Mouse (Mus musculus) spleen, adult 2 months (tissue): Measurements from ENCODE around the gene Epha1. TPM values are rescaled to one million over a fixed set of nuclear protein-coding genes. Genes with fewer than 3 reads are reported as not detected.

Source experiments
- DNase-seq, 2 experiments: peaks; one replicate each; pipeline versions ENCODE4 v3.0.0 to v3.0.0-alpha.2; 2012 to 2021; ENCODE audit warnings: low spot score in 2 of 2, low read depth in 1 of 2
- H3K27ac ChIP-seq: fragments of 200-500 bp; 2 replicates; pipeline ENCODE4 v1.5.1; 2012; ENCODE audit warnings: low read length, inconsistent platforms; ENCODE audit not compliant: insufficient read depth
- H3K27me3 ChIP-seq: fragments of 200-500 bp; 2 replicates; pipeline ENCODE4 v1.6.1; 2012; ENCODE audit warnings: mild to moderate bottlenecking, moderate library complexity, low read length, inconsistent platforms; ENCODE audit not compliant: control insufficient read depth, insufficient read depth
- H3K36me3 ChIP-seq: fragments of 200-500 bp; 2 replicates; pipeline ENCODE4 v1.6.1; 2012; ENCODE audit warnings: mild to moderate bottlenecking, low read length, inconsistent platforms; ENCODE audit not compliant: control insufficient read depth, insufficient read depth
- H3K4me1 ChIP-seq: fragments of 200-500 bp; 2 replicates; pipeline ENCODE4 v1.6.1; 2011; ENCODE audit warnings: inconsistent platforms; ENCODE audit not compliant: control insufficient read depth, insufficient read depth, insufficient read length
- H3K4me3 ChIP-seq: fragments of 200-500 bp; 2 replicates; pipeline ENCODE4 v1.5.1; 2011; ENCODE audit warnings: mild to moderate bottlenecking, inconsistent platforms; ENCODE audit not compliant: insufficient read depth, insufficient read length; ENCODE audit errors: extremely low read depth
- CTCF ChIP-seq: fragments of 200-500 bp; IDR thresholded peaks from 2 replicates; pipeline ENCODE4 v1.5.1; 2011; ENCODE audit warnings: mild to moderate bottlenecking, inconsistent platforms; ENCODE audit not compliant: insufficient read depth, insufficient read length, insufficient replicate concordance; ENCODE audit errors: extremely low read depth
- POLR2A ChIP-seq: fragments of 200-500 bp; IDR thresholded peaks from 2 replicates; pipeline ENCODE4 v1.6.1; 2011; ENCODE audit warnings: low read depth, low read length, inconsistent platforms
- WGBS: fragments of 180-500 bp; shearing (Covaris S2); methylation state at CpG from one replicate; pipeline ENCODE4 v1.1.7; 2018; 5-methylcytosine and 5-hydroxymethylcytosine counted together
- polyA plus RNA-seq: library from polyadenylated mRNA; depleted of rRNA; stranded (reverse); fragments of >200 nt; gene quantifications from 2 replicates; pipeline ENCODE4 v1.2.3, GENCODE M21; 2012

Gene Epha1
- polyA plus RNA-seq, 1 experiment: 0.19 TPM

DNA sequence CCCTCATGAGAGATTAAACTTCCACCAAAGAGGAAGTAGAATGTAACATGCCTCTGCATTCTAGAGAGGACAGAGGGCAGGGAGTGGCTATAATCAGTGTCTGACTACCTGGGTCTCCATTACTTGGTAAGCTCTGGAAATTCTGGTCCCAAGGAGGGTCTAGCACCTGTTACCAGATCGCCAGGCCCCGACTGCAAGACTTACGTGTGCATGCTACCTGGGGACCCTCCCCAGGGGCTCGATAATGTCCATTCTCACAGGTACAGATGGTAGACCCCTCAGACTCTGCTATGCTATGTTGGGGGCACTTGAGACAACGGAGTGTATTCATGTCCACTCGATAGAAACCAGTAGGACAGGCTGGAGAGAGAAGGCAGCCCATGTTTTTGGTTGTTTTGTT lies 7.9 kb downstream of the Epha1 start:
- no peaks in the 10 kb centered on the region for H3K4me1 ChIP-seq
- H3K4me3 ChIP-seq: no peak overlapping the region
- H3K36me3 ChIP-seq: 0 out of 2 replicates have a peak, but pooled peaks cover 1% of the 10 kb centered on the region
- 88% methylated on average over 6 of the region's 6 CpGs for WGBS
- DNase-seq: no peak
- TF ChIP-seq POLR2A: no peak
- TF ChIP-seq CTCF: no peak
- no peaks in the 10 kb centered on the region for H3K27me3 ChIP-seq
- no peak overlapping the region for H3K27ac ChIP-seq

DNA sequence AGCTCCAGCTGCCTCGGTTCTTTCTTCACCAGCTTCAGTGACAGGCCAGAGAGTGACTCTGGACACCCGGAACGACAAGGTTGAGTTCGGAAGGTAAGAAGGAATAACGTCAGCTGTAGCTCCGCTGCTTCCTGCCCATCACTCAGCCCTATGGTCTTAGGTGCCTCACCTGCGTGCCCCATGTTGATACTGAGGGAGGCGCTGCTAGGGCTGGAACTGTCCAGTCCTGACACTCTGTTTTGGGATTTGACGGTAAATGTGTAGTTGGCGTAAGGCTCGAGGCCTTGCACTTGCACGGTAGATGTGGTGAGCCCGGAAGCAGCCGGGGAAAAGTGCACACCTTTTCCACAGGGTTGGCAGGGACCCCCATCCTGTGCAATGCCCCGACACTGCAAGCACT lies 8.5 kb downstream of the Epha1 start:
- H3K4me1 ChIP-seq: no peaks in the 10 kb centered on the region
- no peak overlapping the region for H3K27ac ChIP-seq
- no peak overlapping the region for H3K4me3 ChIP-seq
- DNase-seq: no peak
- 93% methylated on average over 15 of the region's 15 CpGs for WGBS
- H3K36me3 ChIP-seq: peaks cover 4% of the 10 kb centered on the region; the same call in 1 of the 2 replicates
- H3K27me3 ChIP-seq: no peaks in the 10 kb centered on the region
- TF ChIP-seq POLR2A (no peak), CTCF (no peak)

DNA sequence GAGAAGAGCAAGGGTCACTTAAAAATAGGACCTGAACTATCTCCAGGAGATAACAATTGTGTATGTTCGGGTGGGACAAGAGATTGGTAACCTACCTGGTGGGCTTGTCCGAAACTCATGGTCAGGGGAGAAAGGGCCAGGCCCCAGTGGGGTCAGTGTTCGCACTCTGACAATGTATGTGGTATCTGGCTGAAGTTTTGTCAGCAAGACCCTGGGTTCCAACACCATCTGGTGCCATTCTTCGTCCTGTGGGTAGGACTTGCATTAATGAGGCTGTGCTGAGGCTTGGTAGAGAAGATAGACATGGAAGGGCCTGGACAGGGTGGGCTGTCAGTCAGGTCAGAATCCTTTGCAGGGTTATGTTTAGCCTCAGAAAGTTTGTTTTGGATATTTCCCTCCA lies 9.0 kb downstream of the Epha1 start:
- H3K4me1 ChIP-seq: no peaks in the 10 kb centered on the region
- no peak for DNase-seq
- no peak overlapping the region for H3K4me3 ChIP-seq
- no peak overlapping the region for H3K27ac ChIP-seq
- H3K27me3 ChIP-seq: no peaks in the 10 kb centered on the region
- TF ChIP-seq POLR2A (no peak), CTCF (no peak)
- WGBS: 90% methylated on average over 4 of the region's 4 CpGs
- H3K36me3 ChIP-seq: peaks cover 6% of the 10 kb centered on the region

DNA sequence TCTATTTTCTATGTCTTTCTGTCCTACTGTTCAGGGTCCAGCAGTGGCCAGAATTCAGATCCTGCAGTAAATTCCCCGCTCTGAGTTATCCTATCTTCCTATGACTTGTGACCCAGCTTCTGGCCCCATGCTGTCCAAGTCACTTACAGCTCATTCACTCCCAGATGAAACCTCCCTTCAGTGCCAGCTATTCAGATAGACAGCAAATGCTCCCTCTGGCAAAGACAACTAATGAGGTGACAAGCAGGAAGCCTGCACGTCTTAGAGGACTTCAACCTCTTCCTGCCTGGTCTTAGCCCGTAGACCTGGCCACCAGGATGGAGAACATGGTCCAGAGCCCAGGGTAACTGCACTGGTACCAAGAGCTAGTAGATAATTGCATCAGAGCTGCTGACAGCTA lies 10.1 kb downstream of the Epha1 start:
- H3K4me1 ChIP-seq: no peaks in the 10 kb centered on the region
- H3K36me3 ChIP-seq: peaks cover 13% of the 10 kb centered on the region
- no peak overlapping the region for H3K27ac ChIP-seq
- no peaks in the 10 kb centered on the region for H3K27me3 ChIP-seq
- TF ChIP-seq POLR2A (no peak), CTCF (no peak)
- 48% methylated on average over 3 of the region's 3 CpGs for WGBS
- H3K4me3 ChIP-seq: no peak overlapping the region
- no peak for DNase-seq

DNA sequence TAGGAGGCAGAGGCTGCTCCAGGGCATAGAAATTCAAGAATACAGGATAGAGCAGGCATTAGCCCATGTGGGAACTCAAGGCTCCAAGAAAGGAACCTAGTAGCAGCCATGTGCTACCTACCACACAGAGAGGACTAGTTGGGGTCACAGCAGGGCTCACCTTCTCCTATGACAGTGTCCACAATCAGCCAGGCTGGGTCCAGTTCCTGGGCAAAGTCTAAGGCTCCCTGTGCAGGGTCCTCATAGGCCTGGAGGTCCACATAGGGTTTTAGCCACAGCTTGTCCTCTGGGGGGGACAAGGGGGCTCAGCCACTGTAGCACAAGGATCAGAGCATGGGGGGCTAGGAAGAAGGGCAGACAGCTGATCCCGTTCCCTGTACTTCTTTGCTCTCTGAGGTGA lies 10.6 kb downstream of the Epha1 start:
- 91% methylated on average over 1 of the region's 1 CpGs for WGBS
- no peak for TF ChIP-seq POLR2A
- no peak for DNase-seq
- Histone ChIP-seq H3K27ac (no peak overlapping the region), H3K4me1 (no peaks in the 10 kb centered on the region), H3K27me3 (no peaks in the 10 kb centered on the region), H3K36me3 (peaks cover 16% of the 10 kb centered on the region), H3K4me3 (no peak overlapping the region)

DNA sequence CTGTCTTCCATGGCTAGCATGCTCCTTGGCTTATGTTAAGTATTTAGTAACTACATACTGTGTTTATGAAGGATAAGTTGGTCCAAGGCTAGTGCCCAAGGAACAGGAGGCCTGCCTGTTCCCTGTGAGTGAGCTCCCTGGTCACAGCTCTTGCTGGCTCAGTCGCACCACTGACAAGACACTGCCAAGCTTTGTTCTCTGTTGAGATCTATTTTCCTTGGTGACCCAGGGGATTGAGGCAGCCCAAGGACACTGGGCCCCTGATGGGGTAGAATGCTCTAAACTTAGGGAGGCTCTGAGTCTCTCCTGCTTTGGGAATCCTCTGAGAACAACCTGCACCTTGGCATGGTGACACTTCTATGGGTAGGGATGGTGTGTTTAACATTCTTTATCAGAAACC lies 11.0 kb downstream of the Epha1 start:
- 86% methylated on average over 1 of the region's 1 CpGs for WGBS
- TF ChIP-seq POLR2A: no peak
- no peak for TF ChIP-seq CTCF
- Histone ChIP-seq H3K4me1 (no peaks in the 10 kb centered on the region), H3K4me3 (no peak overlapping the region), H3K27ac (no peak overlapping the region), H3K36me3 (peaks cover 18% of the 10 kb centered on the region), H3K27me3 (no peaks in the 10 kb centered on the region)
- no peak for DNase-seq

DNA sequence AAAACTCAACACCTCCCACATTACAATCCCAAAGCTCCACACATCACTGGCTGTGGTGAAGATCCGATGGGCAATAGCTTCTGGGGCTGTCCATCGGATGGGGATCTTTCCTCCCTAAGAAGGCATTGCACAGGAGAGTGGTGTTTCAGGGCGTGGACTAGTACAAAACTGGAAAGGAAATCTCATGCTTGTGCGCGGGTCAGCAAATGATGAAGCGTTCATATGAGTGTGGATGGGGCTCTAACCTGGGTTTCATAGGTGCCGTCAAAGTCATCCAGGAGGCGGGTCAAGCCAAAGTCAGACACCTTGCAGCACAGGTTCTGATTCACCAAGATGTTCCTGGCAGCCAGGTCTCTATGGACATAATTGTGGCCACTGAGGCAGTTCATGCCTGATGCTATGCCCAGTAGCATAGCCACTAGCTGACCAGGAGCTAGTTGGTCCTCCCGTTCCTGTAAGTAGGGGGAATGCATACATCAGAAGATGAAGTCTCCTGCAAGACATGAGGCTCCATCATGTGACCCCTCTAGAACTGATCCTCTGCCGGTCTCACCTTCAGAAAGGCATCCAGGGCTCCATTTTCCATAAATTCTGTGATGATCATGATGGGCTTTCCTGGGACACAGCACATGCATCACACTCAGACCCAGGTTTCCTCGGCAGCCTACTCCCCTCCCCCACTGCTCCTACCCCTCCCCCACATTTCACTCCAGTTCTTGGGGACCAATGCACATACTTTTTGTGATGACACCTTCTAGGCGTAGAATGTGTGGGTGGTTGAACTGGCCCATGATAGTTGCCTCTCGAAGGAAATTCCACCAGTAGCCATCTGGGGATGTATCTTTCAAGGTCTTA lies 11.8 kb downstream of the Epha1 start:
- no peak overlapping the region for H3K4me3 ChIP-seq
- H3K4me1 ChIP-seq: no peaks in the 10 kb centered on the region
- TF ChIP-seq POLR2A (no peak), CTCF (no peak)
- no peaks in the 10 kb centered on the region for H3K27me3 ChIP-seq
- DNase-seq: no peak
- no peak overlapping the region for H3K27ac ChIP-seq
- 93% methylated on average over 13 of the region's 13 CpGs for WGBS
- peaks cover 23% of the 10 kb centered on the region for H3K36me3 ChIP-seq
